Mouse (Mus musculus) neural tube, postnatal 0 days (tissue): ENCODE results near the gene Cyp2c55. TPM values are rescaled to one million over a fixed set of nuclear protein-coding genes. Genes with fewer than 3 reads are reported as not detected.

Experiments
- microRNA-seq: library from miRNA; unstranded; fragments of <30 nt; microRNA quantifications from one replicate; pipeline ENCODE4, GENCODE M21; 2016
- polyA plus RNA-seq: library from polyadenylated mRNA; unstranded; fragments of >200 nt; fragmentation: Nextera tagmentation; extraction: Ambion mirVana; gene quantifications from 2 replicates; pipeline ENCODE4 v1.2.1, GENCODE M21; 2015

The Cyp2c55 gene
- not detected in 2 replicates for polyA plus RNA-seq

DNA sequence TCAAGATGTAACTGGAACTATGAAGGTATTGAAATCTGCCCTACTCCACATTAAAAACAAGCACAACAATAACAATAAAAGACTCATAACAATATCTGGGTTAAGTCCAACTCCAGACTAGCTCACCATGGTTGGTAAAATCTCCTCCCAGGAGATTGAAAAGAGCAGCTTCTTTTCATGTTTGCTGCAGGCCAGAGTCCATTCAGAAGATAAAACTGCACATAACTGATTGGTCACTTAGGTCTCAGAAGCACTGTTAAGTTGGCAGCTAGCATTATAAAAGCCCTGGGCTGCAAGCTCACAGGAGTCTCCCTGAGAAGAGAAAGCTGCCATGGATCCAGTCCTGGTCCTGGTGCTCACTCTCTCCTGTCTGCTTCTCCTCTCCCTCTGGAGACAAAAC, at the start of gene Cyp2c55:
TSS of gene Cyp2c55 (plus strand) at position 305 of the 400 bp plus-strand sequence.

DNA sequence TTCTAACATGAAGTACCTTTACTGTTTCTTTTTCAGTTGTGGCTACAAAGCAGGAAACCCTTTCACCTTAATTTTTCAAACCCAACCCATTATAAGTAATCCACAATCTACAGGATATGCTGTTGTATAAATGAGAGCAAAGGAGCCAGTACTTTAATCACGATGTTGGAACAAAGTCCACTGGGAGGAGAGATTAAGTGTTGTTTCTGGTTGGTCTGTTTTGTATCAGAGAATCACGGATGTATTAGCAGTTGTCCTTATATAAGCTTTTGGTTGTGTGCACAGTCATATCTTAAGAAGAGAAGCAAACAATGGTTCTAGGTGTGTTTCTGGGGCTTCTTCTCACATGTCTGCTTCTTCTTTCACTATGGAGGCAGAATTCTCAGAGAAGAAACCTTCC, 53.9 kb downstream of the Cyp2c55 start, which contains the start of gene Cyp2c65:
TSS of gene Cyp2c65 (plus strand) at position 297 of the 400 bp plus-strand sequence.

Small RNA genes within 50 kb of the gene (microRNA-seq; reads per million reads assigned to microRNA genes)
- gene Gm23800: not detected

Other genes with a start within 250 kb of the Cyp2c55 start
- gene Noc3l, start 187.8 kb upstream of the Cyp2c55 start, polyA plus RNA-seq: 3.0 and 3.3 TPM in 2 replicates
- gene Tbc1d12, start 170.4 kb upstream of the Cyp2c55 start, polyA plus RNA-seq: 9.7 and 10.1 TPM in 2 replicates
- 6.6 TPM in 2 replicates for gene Hells, start 76.1 kb upstream of the Cyp2c55 start, polyA plus RNA-seq
- not detected in 2 replicates for gene Cyp2c65, start 54.0 kb downstream of the Cyp2c55 start, polyA plus RNA-seq
- gene Cyp2c66, start 106.9 kb downstream of the Cyp2c55 start, polyA plus RNA-seq: not detected in 2 replicates